In the genomic region with DNA sequence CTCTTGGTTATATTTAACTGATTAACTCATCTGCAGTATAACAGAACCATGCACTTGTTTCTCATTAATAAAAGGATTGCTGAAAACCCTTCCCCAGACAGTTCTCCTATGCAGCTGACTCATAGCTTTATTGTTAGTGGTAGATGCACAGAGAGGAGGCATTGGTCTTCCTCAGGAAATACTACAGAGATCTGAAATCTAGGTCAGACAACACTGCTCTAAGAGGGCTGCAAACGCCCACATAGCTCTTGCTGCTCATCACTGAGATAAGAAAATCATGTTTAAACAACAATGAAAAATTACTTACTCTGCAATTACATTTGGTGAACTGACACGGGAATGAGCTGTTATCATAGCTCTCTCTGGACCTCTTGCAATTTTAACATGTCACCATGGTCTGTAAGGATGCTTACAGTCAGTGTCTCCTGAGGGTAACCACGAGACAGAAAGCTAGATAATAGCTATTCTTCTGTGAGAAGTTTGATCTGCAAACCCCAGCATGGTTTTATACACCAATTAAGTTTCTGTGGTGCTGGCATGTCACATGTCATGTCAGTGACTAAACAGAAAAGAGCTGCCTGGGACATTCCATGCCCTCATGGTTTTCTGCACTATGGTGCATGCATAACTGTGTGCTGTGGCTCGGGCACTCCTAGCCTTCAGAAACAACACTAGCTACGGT, we compare ENCODE assay signal across 17 mouse cellular contexts.
DNase-seq lines count a peak whose midpoint lies in the region; ATAC-seq and TF ChIP-seq lines count a peak whose summit lies in the region.
"Had no signal": no experiment of that assay in that cellular context is flagged by ENCODE, and none has a peak within 500 bp of the region (broad histone marks: within the 10 kb centered on the region; RNA-seq: fewer than 3 reads in every experiment).

No protein-coding gene starts in this region.

- no peak overlapping the region for H3K4me2 ChIP-seq in hindbrain, postnatal 0 days (ENCODE audit: low read depth, low read length)
- H3K4me2 ChIP-seq in hindbrain, embryonic 16.5 days (ENCODE audit: low read length): no peak overlapping the region

- WGBS in hindbrain, postnatal 0 days: 43% methylated on average over 5 of the region's 5 CpGs
- 55% methylated on average over 5 of the region's 5 CpGs for WGBS in hindbrain, embryonic 16.5 days

- no peak for TF ChIP-seq CTCF in hindbrain, postnatal 0 days (IDR thresholded peaks at IDR 0.05; ENCODE audit: low read depth)

- ATAC-seq in hindbrain, postnatal 0 days: no peak
- ATAC-seq in hindbrain, embryonic 16.5 days: no peak
- peak; percentile 57 for ATAC-seq in megakaryocyte-erythroid progenitor cell, adult 5-6 weeks (replicated peaks; ENCODE audit: low FRiP score, low TSS enrichment, poor library complexity, severe bottlenecking)
- ATAC-seq: forebrain, embryonic 14.5 days; liver, postnatal 0 days had no signal

- H3K9me3 ChIP-seq in hindbrain, postnatal 0 days (ENCODE audit: low read length): no peaks in the 10 kb centered on the region
- no peaks in the 10 kb centered on the region for H3K9me3 ChIP-seq in hindbrain, embryonic 16.5 days (ENCODE audit: control insufficient read depth, low read length)

- DNase-seq in hindbrain, postnatal 0 days (ENCODE audit: low spot score): peak; percentile 5
- DNase-seq in CD4-positive helper T cell, adult 2 months (ENCODE audit: low read depth, low spot score): peak; percentile 48
- peak; percentile 14 for DNase-seq in MN1 (ENCODE audit: low spot score)
- no peak for DNase-seq in c-Kit-positive CD71-positive TER-119-positive erythroid progenitor cells, embryonic 14.5 days (ENCODE audit: low spot score)
- DNase-seq in spleen, postnatal 10 days (ENCODE audit: low spot score in 2 of 2): no peak
- DNase-seq in kidney, adult 9 months: no peak
- DNase-seq: adrenal gland, postnatal 25 days; cerebellum, adult 11-12 months; gastrocnemius, postnatal 10 days; heart, postnatal 4 days; kidney, adult 8-10 months; liver, postnatal 0 days had no signal

- H3K27me3 ChIP-seq in hindbrain, postnatal 0 days (ENCODE audit: insufficient read depth, low read length): no peaks in the 10 kb centered on the region
- no peaks in the 10 kb centered on the region for H3K27me3 ChIP-seq in hindbrain, embryonic 16.5 days (replicated peaks; ENCODE audit: control insufficient read depth, insufficient read depth, low read length)
- H3K27me3 ChIP-seq: CH12.LX had no signal

- no peaks in the 10 kb centered on the region for H3K36me3 ChIP-seq in hindbrain, postnatal 0 days (ENCODE audit: insufficient read depth, low read length)
- H3K36me3 ChIP-seq in hindbrain, embryonic 16.5 days (ENCODE audit: control insufficient read depth, insufficient read depth, low read length): no peaks in the 10 kb centered on the region

- no peaks in the 10 kb centered on the region for H3K4me1 ChIP-seq in hindbrain, postnatal 0 days (ENCODE audit: insufficient read depth, low read length)
- 0 out of 2 replicates have a peak, but pooled peaks cover 4% of the 10 kb centered on the region for H3K4me1 ChIP-seq in hindbrain, embryonic 16.5 days (ENCODE audit: control insufficient read depth, insufficient read depth, low read depth, low read length)

- no peak overlapping the region for H3K9ac ChIP-seq in hindbrain, postnatal 0 days (replicated peaks; ENCODE audit: low read length)
- H3K9ac ChIP-seq in hindbrain, embryonic 16.5 days (ENCODE audit: low read depth, low read length): no peak overlapping the region
- H3K9ac ChIP-seq: liver, postnatal 0 days had no signal

- no peak overlapping the region for H3K27ac ChIP-seq in hindbrain, postnatal 0 days
- no peak overlapping the region for H3K27ac ChIP-seq in hindbrain, embryonic 16.5 days (ENCODE audit: low read depth, low read length)
- H3K27ac ChIP-seq: macrophage had no signal

- no peak overlapping the region for H3K4me3 ChIP-seq in hindbrain, postnatal 0 days (ENCODE audit: low read length)
- H3K4me3 ChIP-seq in hindbrain, embryonic 16.5 days (ENCODE audit: low read length): no peak overlapping the region

Comparison
In these comparisons a context has a peak if more than half of its experiments do, and no peak if none do; other contexts are left out.
1. DNase-seq: peak in hindbrain, postnatal 0 days (single experiment), CD4-positive helper T cell, adult 2 months (single experiment) and MN1 (single experiment); none in c-Kit-positive CD71-positive TER-119-positive erythroid progenitor cells, embryonic 14.5 days (single experiment), spleen, postnatal 10 days (0 of 2) and kidney, adult 9 months (single experiment).